Mouse (Mus musculus): ENCODE data around the gene Runx2. TPM values are rescaled to one million over a fixed set of nuclear protein-coding genes. Genes with fewer than 3 reads are reported as not detected.

The Runx2 gene
- polyA plus RNA-seq (2016; fragmentation: Nextera tagmentation; extraction: Ambion mirVana): 2.0 and 4.6 TPM in 2 replicates

- WGBS: 22% methylated on average over 3 of the region's 3 CpGs
- Histone ChIP-seq H3K9me3 (no peaks in the 10 kb centered on the region), H3K36me3 (no peaks in the 10 kb centered on the region), H3K4me3 (no peak within 1 kb of the TSS), H3K9ac (replicated peaks) (no peak within 1 kb of the TSS), H3K27me3 (no peaks in the 10 kb centered on the region), H3K27ac (replicated peaks) (no peak within 1 kb of the TSS), H3K4me2 (replicated peaks) (no peak within 1 kb of the TSS), H3K4me1 (0 out of 2 replicates have a peak, but pooled peaks cover 5% of the 10 kb centered on the region)
- no peak for ATAC-seq (ENCODE audit: low FRiP score, low read depth)
Measured at GRCm38 (mm10) chr17:44814508-44815175, at the start of gene Runx2. Gene Runx2 (minus strand): TSS chr17:44814797.

GRCm38 (mm10) chr17:44863165-44863564 lies 48.6 kb upstream of the Runx2 start:
- Histone ChIP-seq H3K27me3 (no peaks in the 10 kb centered on the region), H3K4me2 (replicated peaks) (no peak overlapping the region), H3K36me3 (no peaks in the 10 kb centered on the region), H3K4me3 (no peak overlapping the region), H3K9ac (replicated peaks) (no peak overlapping the region), H3K9me3 (no peaks in the 10 kb centered on the region), H3K27ac (replicated peaks) (no peak overlapping the region), H3K4me1 (no peaks in the 10 kb centered on the region)
- no peak for ATAC-seq (ENCODE audit: low FRiP score, low read depth)
- WGBS: 96% methylated on average over 6 of the region's 6 CpGs

- WGBS: 80% methylated on average over 4 of the region's 4 CpGs
- H3K27me3 ChIP-seq: no peaks in the 10 kb centered on the region
- no peak overlapping the region for H3K27ac ChIP-seq (replicated peaks)
- H3K9me3 ChIP-seq: no peaks in the 10 kb centered on the region
- no peak overlapping the region for H3K9ac ChIP-seq (replicated peaks)
- H3K4me1 ChIP-seq: no peaks in the 10 kb centered on the region
- H3K36me3 ChIP-seq: no peaks in the 10 kb centered on the region
- H3K4me3 ChIP-seq: no peak overlapping the region
- ATAC-seq (ENCODE audit: low FRiP score, low read depth): no peak
- no peak overlapping the region for H3K4me2 ChIP-seq (replicated peaks)
Measured at GRCm38 (mm10) chr17:44842184-44842583, 27.6 kb upstream of the Runx2 start.

GRCm38 (mm10) chr17:44831201-44831600 lies 16.6 kb upstream of the Runx2 start:
- Histone ChIP-seq H3K4me2 (replicated peaks) (no peak overlapping the region), H3K9me3 (no peaks in the 10 kb centered on the region), H3K36me3 (no peaks in the 10 kb centered on the region), H3K4me3 (no peak overlapping the region), H3K27me3 (no peaks in the 10 kb centered on the region), H3K27ac (replicated peaks) (no peak overlapping the region), H3K9ac (replicated peaks) (no peak overlapping the region), H3K4me1 (no peaks in the 10 kb centered on the region)
- WGBS: 90% methylated on average over 1 of the region's 1 CpGs
- ATAC-seq (ENCODE audit: low FRiP score, low read depth): no peak

GRCm38 (mm10) chr17:44829587-44829986 lies 15.0 kb upstream of the Runx2 start:
- H3K4me1 ChIP-seq: no peaks in the 10 kb centered on the region
- H3K9ac ChIP-seq (replicated peaks): no peak overlapping the region
- no peak for ATAC-seq (ENCODE audit: low FRiP score, low read depth)
- no peaks in the 10 kb centered on the region for H3K36me3 ChIP-seq
- H3K27me3 ChIP-seq: no peaks in the 10 kb centered on the region
- 88% methylated on average over 3 of the region's 3 CpGs for WGBS
- H3K4me3 ChIP-seq: no peak overlapping the region
- H3K27ac ChIP-seq (replicated peaks): no peak overlapping the region
- no peaks in the 10 kb centered on the region for H3K9me3 ChIP-seq
- H3K4me2 ChIP-seq (replicated peaks): no peak overlapping the region

GRCm38 (mm10) chr17:44827964-44828363 lies 13.4 kb upstream of the Runx2 start:
- H3K4me2 ChIP-seq (replicated peaks): no peak overlapping the region
- H3K9me3 ChIP-seq: no peaks in the 10 kb centered on the region
- ATAC-seq (ENCODE audit: low FRiP score, low read depth): no peak
- H3K27ac ChIP-seq (replicated peaks): no peak overlapping the region
- H3K4me1 ChIP-seq: no peaks in the 10 kb centered on the region
- H3K4me3 ChIP-seq: no peak overlapping the region
- 85% methylated on average over 4 of the region's 4 CpGs for WGBS
- no peak overlapping the region for H3K9ac ChIP-seq (replicated peaks)
- H3K36me3 ChIP-seq: no peaks in the 10 kb centered on the region
- H3K27me3 ChIP-seq: no peaks in the 10 kb centered on the region

- 86% methylated on average over 3 of the region's 3 CpGs for WGBS
- no peak overlapping the region for H3K4me3 ChIP-seq
Measured at GRCm38 (mm10) chr17:44827124-44827523, 12.5 kb upstream of the Runx2 start.

GRCm38 (mm10) chr17:44821940-44822339 lies 7.3 kb upstream of the Runx2 start:
- WGBS: 86% methylated on average over 5 of the region's 5 CpGs

More at GRCm38 (mm10) chr17:44827124-44827523, 12.5 kb upstream of the Runx2 start:
- H3K9me3 ChIP-seq: no peaks in the 10 kb centered on the region
- H3K27ac ChIP-seq (replicated peaks): no peak overlapping the region
- H3K9ac ChIP-seq (replicated peaks): no peak overlapping the region
- no peaks in the 10 kb centered on the region for H3K27me3 ChIP-seq
- H3K4me1 ChIP-seq: no peaks in the 10 kb centered on the region
- H3K4me2 ChIP-seq (replicated peaks): no peak overlapping the region
- no peak for ATAC-seq (ENCODE audit: low FRiP score, low read depth)
- H3K36me3 ChIP-seq: no peaks in the 10 kb centered on the region

GRCm38 (mm10) chr17:44819816-44820215 lies 5.2 kb upstream of the Runx2 start:
- Histone ChIP-seq H3K4me1 (0 out of 2 replicates have a peak, but pooled peaks cover 3% of the 10 kb centered on the region), H3K36me3 (no peaks in the 10 kb centered on the region), H3K9me3 (no peaks in the 10 kb centered on the region), H3K27me3 (no peaks in the 10 kb centered on the region), H3K4me3 (no peak overlapping the region), H3K27ac (replicated peaks) (no peak overlapping the region), H3K4me2 (replicated peaks) (no peak overlapping the region), H3K9ac (replicated peaks) (no peak overlapping the region)
- ATAC-seq (ENCODE audit: low FRiP score, low read depth): no peak
- 69% methylated on average over 4 of the region's 4 CpGs for WGBS

More at GRCm38 (mm10) chr17:44821940-44822339, 7.3 kb upstream of the Runx2 start:
- H3K4me2 ChIP-seq (replicated peaks): no peak overlapping the region
- no peaks in the 10 kb centered on the region for H3K27me3 ChIP-seq
- no peaks in the 10 kb centered on the region for H3K9me3 ChIP-seq
- ATAC-seq (ENCODE audit: low FRiP score, low read depth): no peak
- H3K36me3 ChIP-seq: no peaks in the 10 kb centered on the region
- H3K4me1 ChIP-seq: no peaks in the 10 kb centered on the region
- no peak overlapping the region for H3K9ac ChIP-seq (replicated peaks)
- no peak overlapping the region for H3K27ac ChIP-seq (replicated peaks)
- H3K4me3 ChIP-seq: no peak overlapping the region

- H3K27me3 ChIP-seq: no peaks in the 10 kb centered on the region
- no peak overlapping the region for H3K27ac ChIP-seq (replicated peaks)
- ATAC-seq (ENCODE audit: low FRiP score, low read depth): no peak
- no peaks in the 10 kb centered on the region for H3K36me3 ChIP-seq
- H3K9ac ChIP-seq (replicated peaks): no peak overlapping the region
- H3K4me3 ChIP-seq: no peak overlapping the region
- H3K4me1 ChIP-seq: 0 out of 2 replicates have a peak, but pooled peaks cover 5% of the 10 kb centered on the region
- no peaks in the 10 kb centered on the region for H3K9me3 ChIP-seq
- no peak overlapping the region for H3K4me2 ChIP-seq (replicated peaks)
- WGBS: 89% methylated on average over 2 of the region's 2 CpGs
Measured at GRCm38 (mm10) chr17:44818825-44819224, 4.2 kb upstream of the Runx2 start.

- 96% methylated on average over 1 of the region's 1 CpGs for WGBS
- Histone ChIP-seq H3K27ac (replicated peaks) (no peak overlapping the region), H3K27me3 (no peaks in the 10 kb centered on the region), H3K4me1 (no peaks in the 10 kb centered on the region), H3K4me2 (replicated peaks) (no peak overlapping the region), H3K9ac (replicated peaks) (no peak overlapping the region), H3K9me3 (no peaks in the 10 kb centered on the region), H3K4me3 (no peak overlapping the region), H3K36me3 (no peaks in the 10 kb centered on the region)
- no peak for ATAC-seq (ENCODE audit: low FRiP score, low read depth)
Measured at GRCm38 (mm10) chr17:44807031-44807430, 7.6 kb downstream of the Runx2 start.

GRCm38 (mm10) chr17:44797331-44797730 lies 17.3 kb downstream of the Runx2 start:
- no peak overlapping the region for H3K9ac ChIP-seq (replicated peaks)
- no peaks in the 10 kb centered on the region for H3K9me3 ChIP-seq
- no peak overlapping the region for H3K4me3 ChIP-seq
- H3K4me2 ChIP-seq (replicated peaks): no peak overlapping the region
- no peaks in the 10 kb centered on the region for H3K36me3 ChIP-seq
- ATAC-seq (ENCODE audit: low FRiP score, low read depth): no peak
- H3K27ac ChIP-seq (replicated peaks): no peak overlapping the region
- no peaks in the 10 kb centered on the region for H3K4me1 ChIP-seq
- no peaks in the 10 kb centered on the region for H3K27me3 ChIP-seq
- 34% methylated on average over 3 of the region's 3 CpGs for WGBS

All from midbrain, embryonic 12.5 days (tissue).